In genomic region chr6:97741427-97741826, GRCm38 (mm10) we compare ENCODE assay signal across 29 mouse cellular contexts.
DNase-seq lines count a peak whose midpoint lies in the region; ATAC-seq lines count a peak whose summit lies in the region.
"Had no signal": no experiment of that assay in that cellular context is flagged by ENCODE, and none has a peak within 500 bp of the region (broad histone marks: within the 10 kb centered on the region; RNA-seq: fewer than 3 reads in every experiment).

No protein-coding gene starts in this region.

- no peak overlapping the region for H3K4me3 ChIP-seq in midbrain, embryonic 11.5 days (ENCODE audit: low read depth, low read length)
- no peak overlapping the region for H3K4me3 ChIP-seq in midbrain, embryonic 16.5 days (ENCODE audit: low read depth, low read length)
- H3K4me3 ChIP-seq: erythroblast, embryonic 14.5 days; heart, embryonic 10.5 days; heart, embryonic 15.5 days; liver, embryonic 13.5 days; megakaryocyte, embryonic 14.5 days; neural tube, embryonic 15.5 days had no signal

- DNase-seq in heart, adult 11 months = peak; percentile 78
- DNase-seq in heart, postnatal 14 days = no peak
- DNase-seq in midbrain, embryonic 11.5 days (ENCODE audit: low spot score, missing footprints) = peak; percentile 87
- peak; percentile 26 for DNase-seq in embryo, embryonic 10.5 days (ENCODE audit: low spot score)
- DNase-seq in retina, postnatal 1 day = peak; percentile 50
- DNase-seq in spleen, postnatal 10 days (ENCODE audit: low spot score in 2 of 2) = no peak
- DNase-seq: adrenal gland, postnatal 36 days; cerebellum, adult 18-20 months; gastrocnemius, postnatal 14 days; heart, postnatal 36 days; kidney, postnatal 4 days; liver, embryonic 13.5 days; lung, adult 18-20 months; lung, postnatal 4 days; right cerebral cortex, postnatal 4 days; thymus, adult 2 months; thymus, postnatal 36 days had no signal

- H3K9ac ChIP-seq in midbrain, embryonic 11.5 days (ENCODE audit: low read length) = no peak overlapping the region
- no peak overlapping the region for H3K9ac ChIP-seq in midbrain, embryonic 16.5 days (ENCODE audit: low read depth, low read length)
- H3K9ac ChIP-seq: heart, embryonic 15.5 days; liver, embryonic 13.5 days; neural tube, embryonic 15.5 days had no signal

- intact Hi-C loops in heart, postnatal 14 days (cut with DNase I) = loop anchor here (5.0 to 10.0 kb wide), 5 partner anchors 124 to 587 kb away; partner anchors contain the start of genes Frmd4b and Lmod3

- 0 out of 2 replicates have a peak, but pooled peaks have one; percentile 47 for ATAC-seq in midbrain, embryonic 11.5 days (ENCODE audit: low FRiP score)
- ATAC-seq in midbrain, embryonic 16.5 days = no peak
- ATAC-seq: forebrain, embryonic 16.5 days; intestine, embryonic 16.5 days; lung, postnatal 0 days; Patski had no signal

- H3K27me3 ChIP-seq in midbrain, embryonic 11.5 days (ENCODE audit: control insufficient read depth, insufficient read depth, low read length) = no peaks in the 10 kb centered on the region
- peaks cover 3% of the 10 kb centered on the region for H3K27me3 ChIP-seq in midbrain, embryonic 16.5 days (ENCODE audit: control insufficient read depth, insufficient read depth, low read depth, low read length)
- H3K27me3 ChIP-seq: liver, embryonic 13.5 days; neural tube, embryonic 15.5 days had no signal

- no peaks in the 10 kb centered on the region for H3K36me3 ChIP-seq in midbrain, embryonic 11.5 days (ENCODE audit: control insufficient read depth, insufficient read depth, low read length)
- no peaks in the 10 kb centered on the region for H3K36me3 ChIP-seq in midbrain, embryonic 16.5 days (ENCODE audit: control insufficient read depth, insufficient read depth, low read length)
- H3K36me3 ChIP-seq: heart, embryonic 10.5 days; heart, embryonic 15.5 days; limb, embryonic 15.5 days; liver, embryonic 13.5 days; neural tube, embryonic 15.5 days had no signal

- WGBS in midbrain, embryonic 11.5 days = 44% methylated on average over 13 of the region's 13 CpGs
- 49% methylated on average over 13 of the region's 13 CpGs for WGBS in midbrain, embryonic 16.5 days

- no peaks in the 10 kb centered on the region for H3K9me3 ChIP-seq in midbrain, embryonic 11.5 days (ENCODE audit: control insufficient read depth, low read length)
- H3K9me3 ChIP-seq in midbrain, embryonic 16.5 days (replicated peaks; ENCODE audit: control insufficient read depth, low read length, poor library complexity, severe bottlenecking) = no peaks in the 10 kb centered on the region
- H3K9me3 ChIP-seq: heart, embryonic 10.5 days; heart, embryonic 15.5 days; limb, embryonic 15.5 days; liver, embryonic 13.5 days; neural tube, embryonic 15.5 days had no signal

- peaks cover 4% of the 10 kb centered on the region; the same call in 1 of the 2 replicates for H3K4me1 ChIP-seq in midbrain, embryonic 11.5 days (ENCODE audit: control insufficient read depth, insufficient read depth, low read length)
- H3K4me1 ChIP-seq in midbrain, embryonic 16.5 days (ENCODE audit: control insufficient read depth, insufficient read depth, low read length) = no peaks in the 10 kb centered on the region
- H3K4me1 ChIP-seq: heart, embryonic 10.5 days; liver, embryonic 13.5 days; megakaryocyte, embryonic 14.5 days had no signal

- no peak overlapping the region for H3K27ac ChIP-seq in midbrain, embryonic 11.5 days (ENCODE audit: low read depth, low read length)
- no peak overlapping the region for H3K27ac ChIP-seq in midbrain, embryonic 16.5 days (ENCODE audit: low read length)
- H3K27ac ChIP-seq: heart, embryonic 10.5 days; heart, embryonic 15.5 days; kidney, postnatal 0 days; limb, embryonic 15.5 days; liver, embryonic 13.5 days; neural tube, embryonic 15.5 days had no signal

- no peak overlapping the region for H3K4me2 ChIP-seq in midbrain, embryonic 11.5 days
- H3K4me2 ChIP-seq in midbrain, embryonic 16.5 days (ENCODE audit: low read length) = no peak overlapping the region
- H3K4me2 ChIP-seq: liver, embryonic 13.5 days had no signal

Comparison
In these comparisons a context has a peak if more than half of its experiments do, and no peak if none do; other contexts are left out.
1. DNase-seq: peak in heart, adult 11 months (single experiment), midbrain, embryonic 11.5 days (single experiment), embryo, embryonic 10.5 days (single experiment) and retina, postnatal 1 day (single experiment); none in heart, postnatal 14 days (0 of 2) and spleen, postnatal 10 days (0 of 2).